Mouse (Mus musculus) forebrain, embryonic 14.5 days (tissue): ENCODE data around the gene Cyfip2. TPM values are rescaled to one million over a fixed set of nuclear protein-coding genes. Genes with fewer than 3 reads are reported as not detected.
A peak's percentile ranks its signal among the peaks of the same experiment; 100 is the strongest.

Experiments used
- ATAC-seq: fragments of 200-750 bp; cut with Nextera tagmentation; 2 replicates; pipeline ENCODE4 v1.8.0; 2017; ENCODE audit warnings: mild to moderate bottlenecking, moderate library complexity
- DNase-seq: peaks from one replicate; pipeline ENCODE4 v3.0.0-alpha.2; 2015; ENCODE audit warnings: low spot score
- H3K27ac ChIP-seq: fragments of 300-500 bp; sonication (generic); 2 replicates; pipeline ENCODE4 v1.5.1; 2014; ENCODE audit warnings: low read depth, mild to moderate bottlenecking, control low read depth, low read length, moderate library complexity
- H3K27me3 ChIP-seq: fragments of 300-500 bp; sonication (generic); replicated peaks from 2 replicates; pipeline ENCODE4 v1.6.1; 2014; ENCODE audit warnings: low read length, control low read depth, mixed read lengths; ENCODE audit not compliant: control insufficient read depth, insufficient read depth
- H3K36me3 ChIP-seq: fragments of 300-500 bp; sonication (generic); 2 replicates; pipeline ENCODE4 v1.6.1; 2014; ENCODE audit warnings: low read length, control low read depth; ENCODE audit not compliant: control insufficient read depth, insufficient read depth
- H3K4me1 ChIP-seq: fragments of 300-500 bp; sonication (generic); 2 replicates; pipeline ENCODE4 v1.6.1; 2014; ENCODE audit warnings: antibody characterized with exemption, low read length, control low read depth; ENCODE audit not compliant: control insufficient read depth, insufficient read depth
- H3K4me2 ChIP-seq: fragments of 300-500 bp; sonication (generic); 2 replicates; pipeline ENCODE4 v1.6.1; 2014; ENCODE audit warnings: mild to moderate bottlenecking, control low read depth, low read length
- H3K4me3 ChIP-seq: fragments of 300-500 bp; sonication (generic); 2 replicates; pipeline ENCODE4 v1.5.1; 2014; ENCODE audit warnings: low read depth, low read length, control low read depth
- H3K9ac ChIP-seq: fragments of 300-500 bp; sonication (generic); 2 replicates; pipeline ENCODE4 v1.6.1; 2014; ENCODE audit warnings: mild to moderate bottlenecking, low read length, control low read depth, moderate library complexity
- H3K9me3 ChIP-seq: fragments of 300-500 bp; sonication (generic); replicated peaks from 2 replicates; pipeline ENCODE4 v1.6.1; 2016; ENCODE audit warnings: low read length, control low read depth, mixed read lengths; ENCODE audit not compliant: control insufficient read depth
- WGBS: fragments of 180-500 bp; shearing (Covaris S2); extraction: QIAGEN DNeasy Blood & Tissue Kit; methylation state at CpG from one replicate; pipeline ENCODE4 v1.1.7; 2014; 5-methylcytosine and 5-hydroxymethylcytosine counted together
- microRNA-seq: library from miRNA; unstranded; fragments of <30 nt; microRNA quantifications from one replicate; pipeline ENCODE4, GENCODE M21; 2016
- polyA plus RNA-seq: library from polyadenylated mRNA; unstranded; fragments of >200 nt; fragmentation: Nextera tagmentation; extraction: Ambion mirVana; gene quantifications from 2 replicates; pipeline ENCODE4 v1.2.1, GENCODE M21; 2014

Cyfip2 gene
- polyA plus RNA-seq, 1 experiment from 2014 or later, result 57.8 TPM

- H3K9ac ChIP-seq, result peak within 1 kb of the TSS; percentile 62
- H3K27me3 ChIP-seq, result peaks cover 9% of the 10 kb centered on the region; the same call in 1 of the 2 replicates
- H3K4me1 ChIP-seq, result no peaks in the 10 kb centered on the region
- peak within 1 kb of the TSS; percentile 42 for H3K4me3 ChIP-seq
- 1% methylated on average over 39 of the region's 40 CpGs for WGBS
- H3K9me3 ChIP-seq, result no peaks in the 10 kb centered on the region
- ATAC-seq (peak; percentile 52; the same call in 1 of the 2 replicates), DNase-seq (peak; percentile 7)
- no peak within 1 kb of the TSS for H3K27ac ChIP-seq
- no peaks in the 10 kb centered on the region for H3K36me3 ChIP-seq
- H3K4me2 ChIP-seq, result peak within 1 kb of the TSS; percentile 87
These were observed 146.6 kb downstream of the Cyfip2 start, which contains the start of gene Nipal4 for GRCm38 (mm10) chr11:46165866-46166585. Gene Nipal4 (minus strand): TSS chr11:46166508.

GRCm38 (mm10) chr11:46157462-46157861 lies 155.2 kb downstream of the Cyfip2 start:
- no peak overlapping the region for H3K4me2 ChIP-seq
- H3K9ac ChIP-seq, result no peak overlapping the region
- DNase-seq, result no peak
- no peaks in the 10 kb centered on the region for H3K36me3 ChIP-seq
- no peak for ATAC-seq
- no peaks in the 10 kb centered on the region for H3K9me3 ChIP-seq
- no peaks in the 10 kb centered on the region for H3K4me1 ChIP-seq
- H3K27ac ChIP-seq, result no peak overlapping the region
- no peaks in the 10 kb centered on the region for H3K27me3 ChIP-seq
- H3K4me3 ChIP-seq, result no peak overlapping the region

GRCm38 (mm10) chr11:46156945-46157344 lies 155.7 kb downstream of the Cyfip2 start:
- ATAC-seq, result no peak
- WGBS, result 90% methylated on average over 8 of the region's 8 CpGs

GRCm38 (mm10) chr11:46146619-46147018 lies 166.0 kb downstream of the Cyfip2 start:
- Histone ChIP-seq H3K9ac (no peak overlapping the region), H3K27ac (no peak overlapping the region), H3K4me2 (no peak overlapping the region), H3K27me3 (no peaks in the 10 kb centered on the region), H3K4me1 (no peaks in the 10 kb centered on the region), H3K4me3 (no peak overlapping the region), H3K9me3 (no peaks in the 10 kb centered on the region), H3K36me3 (peaks cover 21% of the 10 kb centered on the region)
- DNase-seq (no peak), ATAC-seq (no peak)
- 96% methylated on average over 5 of the region's 5 CpGs for WGBS

More at GRCm38 (mm10) chr11:46156945-46157344, 155.7 kb downstream of the Cyfip2 start:
- H3K4me1 ChIP-seq, result no peaks in the 10 kb centered on the region
- H3K9ac ChIP-seq, result no peak overlapping the region
- H3K27me3 ChIP-seq, result no peaks in the 10 kb centered on the region
- H3K27ac ChIP-seq, result no peak overlapping the region
- H3K4me3 ChIP-seq, result no peak overlapping the region
- H3K9me3 ChIP-seq, result no peaks in the 10 kb centered on the region
- no peak overlapping the region for H3K4me2 ChIP-seq
- H3K36me3 ChIP-seq, result no peaks in the 10 kb centered on the region
- no peak for DNase-seq

- no peaks in the 10 kb centered on the region for H3K9me3 ChIP-seq
- no peak overlapping the region for H3K27ac ChIP-seq
- ATAC-seq (no peak), DNase-seq (no peak)
- no peak overlapping the region for H3K9ac ChIP-seq
- H3K36me3 ChIP-seq, result peaks cover 29% of the 10 kb centered on the region
- 87% methylated on average over 11 of the region's 11 CpGs for WGBS
- no peak overlapping the region for H3K4me2 ChIP-seq
- no peaks in the 10 kb centered on the region for H3K27me3 ChIP-seq
- H3K4me1 ChIP-seq, result no peaks in the 10 kb centered on the region
- H3K4me3 ChIP-seq, result no peak overlapping the region
These were observed 167.3 kb downstream of the Cyfip2 start for GRCm38 (mm10) chr11:46145163-46145875.

Small RNAs within 50 kb of the gene (microRNA-seq; reads per million reads assigned to microRNA genes)
- not detected for gene Mir7239

Other genes starting within 250 kb of the Cyfip2 start
- gene Nipal4, start 146.4 kb downstream of the Cyfip2 start, polyA plus RNA-seq, result 0.10 and 0.25 TPM in 2 replicates
- 5.1 and 5.9 TPM in 2 replicates for gene Fndc9, start 77.3 kb downstream of the Cyfip2 start, polyA plus RNA-seq
- 0.07 TPM in 1 of 2 replicates, not detected in the other for gene Itk, start 76.7 kb upstream of the Cyfip2 start, polyA plus RNA-seq
- gene Fam71b, start 83.7 kb upstream of the Cyfip2 start, polyA plus RNA-seq, result not detected in 2 replicates
- 92.3 and 93.0 TPM in 2 replicates for gene Med7, start 124.1 kb upstream of the Cyfip2 start, polyA plus RNA-seq
- 0.11 TPM in 1 of 2 replicates, not detected in the other for gene Havcr2, start 142.1 kb upstream of the Cyfip2 start, polyA plus RNA-seq
- not detected in 2 replicates for gene Gm12169, start 211.4 kb upstream of the Cyfip2 start, polyA plus RNA-seq